Mouse (Mus musculus) ovary, adult 2 months (tissue): ENCODE measurements around the gene Nudt12. TPM values are rescaled to one million over a fixed set of nuclear protein-coding genes. Genes with fewer than 3 reads are reported as not detected.

ENCODE experiments used
- polyA plus RNA-seq: library from polyadenylated mRNA; depleted of rRNA; stranded (reverse); fragments of >200 nt; gene quantifications from 2 replicates; pipeline ENCODE4 v1.2.3, GENCODE M21; 2012; rRNA removed

The Nudt12 gene
- 0.90 and 1.6 TPM in 2 replicates for polyA plus RNA-seq

GRCm38 (mm10) chr17:59013091-59013459, at the start of gene Nudt12:
Gene Nudt12 (minus strand): TSS chr17:59013372.

GRCm38 (mm10) chr17:58991275-58991674, 21.9 kb downstream of the Nudt12 start, which contains the start of gene Pdzph1:
Gene Pdzph1 (minus strand): TSS chr17:58991375.

Other genes starting within 250 kb of the Nudt12 start
- gene Pdzph1, start 22.0 kb downstream of the Nudt12 start, polyA plus RNA-seq: not detected in 2 replicates